Mouse (Mus musculus) cortical plate, adult 2 months (tissue): ENCODE data around the gene Ddx49.

ENCODE experiments used
- CTCF ChIP-seq: fragments of 200-500 bp; IDR thresholded peaks from 2 replicates; pipeline ENCODE4 v1.5.1; 2011; ENCODE audit warnings: mild to moderate bottlenecking, control low read depth, low read length; ENCODE audit not compliant: insufficient read depth; ENCODE audit errors: extremely low read depth
- POLR2A ChIP-seq: fragments of 200-500 bp; IDR thresholded peaks from 2 replicates; pipeline ENCODE4 v1.6.1; 2011; ENCODE audit warnings: mild to moderate bottlenecking, low read length, control low read depth; ENCODE audit not compliant: insufficient read depth; ENCODE audit errors: extremely low read depth

GRCm38 (mm10) chr8:70282603-70283135, 19.6 kb downstream of the Ddx49 start, which contains the start of gene Homer3:
- TF ChIP-seq POLR2A (no peak), CTCF (peak; percentile 27; the same call in 1 of the 2 replicates)
